Mouse (Mus musculus): ENCODE data around the gene Ablim1. TPM values are rescaled to one million over a fixed set of nuclear protein-coding genes. Genes with fewer than 3 reads are reported as not detected.

Ablim1 gene
- polyA plus RNA-seq, 1 experiment from 2014 or later: 46.9 TPM

GRCm38 (mm10) chr19:57340900-57341742 lies 26.4 kb upstream of the Ablim1 start:
- H3K9me3 ChIP-seq (ENCODE audit: control insufficient read depth, low read length): peaks cover under 1% of the 10 kb centered on the region; the same call in 1 of the 2 replicates
- H3K4me2 ChIP-seq (ENCODE audit: low read length): no peak overlapping the region
- no peak overlapping the region for H3K4me3 ChIP-seq (ENCODE audit: control insufficient read depth in 1 of 2, insufficient read depth in 1 of 2, low read depth in 1 of 2, low read length in 2 of 2)
- peaks cover 2 to 5% of the 10 kb centered on the region in 2 experiments; a peak in 2 of 4 replicates for H3K4me1 ChIP-seq (ENCODE audit: control insufficient read depth in 2 of 2, insufficient read depth in 2 of 2, low read length in 2 of 2)
- no peak overlapping the region for H3K27ac ChIP-seq (replicated peaks in 1 of 2; ENCODE audit: control insufficient read depth in 1 of 2, insufficient read depth in 1 of 2, low read depth in 2 of 2, low read length in 2 of 2)
- 42% methylated on average over 8 of the region's 8 CpGs for whole genome bisulfite sequencing
- no peak for ATAC-seq (ENCODE audit: insufficient number of reproducible peaks, insufficient read depth, low FRiP score, low read depth)
- H3K36me3 ChIP-seq (ENCODE audit: control insufficient read depth, insufficient read depth, low read length): no peaks in the 10 kb centered on the region
- H3K9ac ChIP-seq (ENCODE audit: low read length): no peak overlapping the region
- H3K27me3 ChIP-seq (ENCODE audit: control insufficient read depth, insufficient read depth, low read length): no peaks in the 10 kb centered on the region

GRCm38 (mm10) chr19:57339281-57339864 lies 24.7 kb upstream of the Ablim1 start:
- H3K27me3 ChIP-seq (ENCODE audit: control insufficient read depth, insufficient read depth, low read length): no peaks in the 10 kb centered on the region
- H3K27ac ChIP-seq (replicated peaks in 1 of 2; ENCODE audit: control insufficient read depth in 1 of 2, insufficient read depth in 1 of 2, low read depth in 2 of 2, low read length in 2 of 2): no peak overlapping the region
- no peak for ATAC-seq (ENCODE audit: insufficient number of reproducible peaks, insufficient read depth, low FRiP score, low read depth)
- no peak overlapping the region for H3K9ac ChIP-seq (ENCODE audit: low read length)
- WGBS: 47% methylated on average over 13 of the region's 13 CpGs
- peaks cover 2 to 5% of the 10 kb centered on the region in 2 experiments; a peak in 2 of 4 replicates for H3K4me1 ChIP-seq (ENCODE audit: control insufficient read depth in 2 of 2, insufficient read depth in 2 of 2, low read length in 2 of 2)
- no peaks in the 10 kb centered on the region for H3K36me3 ChIP-seq (ENCODE audit: control insufficient read depth, insufficient read depth, low read length)
- no peak overlapping the region for H3K4me2 ChIP-seq (ENCODE audit: low read length)
- H3K4me3 ChIP-seq (ENCODE audit: control insufficient read depth in 1 of 2, insufficient read depth in 1 of 2, low read depth in 1 of 2, low read length in 2 of 2): no peak overlapping the region
- H3K9me3 ChIP-seq (ENCODE audit: control insufficient read depth, low read length): no peaks in the 10 kb centered on the region

GRCm38 (mm10) chr19:57335135-57335534 lies 20.4 kb upstream of the Ablim1 start:
- Histone ChIP-seq H3K36me3 (ENCODE audit: control insufficient read depth, insufficient read depth, low read length) (no peaks in the 10 kb centered on the region), H3K4me2 (ENCODE audit: low read length) (no peak overlapping the region), H3K4me3 (ENCODE audit: control insufficient read depth in 1 of 2, insufficient read depth in 1 of 2, low read depth in 1 of 2, low read length in 2 of 2) (no peak overlapping the region), H3K4me1 (ENCODE audit: control insufficient read depth in 2 of 2, insufficient read depth in 2 of 2, low read length in 2 of 2) (no peaks in the 10 kb centered on the region; a peak in 1 of 4 replicates), H3K9me3 (ENCODE audit: control insufficient read depth, low read length) (no peaks in the 10 kb centered on the region), H3K27me3 (ENCODE audit: control insufficient read depth, insufficient read depth, low read length) (no peaks in the 10 kb centered on the region), H3K9ac (ENCODE audit: low read length) (no peak overlapping the region), H3K27ac (replicated peaks in 1 of 2; ENCODE audit: control insufficient read depth in 1 of 2, insufficient read depth in 1 of 2, low read depth in 2 of 2, low read length in 2 of 2) (no peak overlapping the region)
- ATAC-seq (ENCODE audit: insufficient number of reproducible peaks, insufficient read depth, low FRiP score, low read depth): no peak
- WGBS: 65% methylated on average over 8 of the region's 8 CpGs

GRCm38 (mm10) chr19:57333356-57333755 lies 18.6 kb upstream of the Ablim1 start:
- no peak for ATAC-seq (ENCODE audit: insufficient number of reproducible peaks, insufficient read depth, low FRiP score, low read depth)
- H3K9ac ChIP-seq (ENCODE audit: low read length): no peak overlapping the region
- no peaks in the 10 kb centered on the region for H3K9me3 ChIP-seq (ENCODE audit: control insufficient read depth, low read length)
- H3K27ac ChIP-seq (replicated peaks in 1 of 2; ENCODE audit: control insufficient read depth in 1 of 2, insufficient read depth in 1 of 2, low read depth in 2 of 2, low read length in 2 of 2): no peak overlapping the region
- no peak overlapping the region for H3K4me3 ChIP-seq (ENCODE audit: control insufficient read depth in 1 of 2, insufficient read depth in 1 of 2, low read depth in 1 of 2, low read length in 2 of 2)
- H3K4me2 ChIP-seq (ENCODE audit: low read length): no peak overlapping the region
- H3K4me1 ChIP-seq (ENCODE audit: control insufficient read depth in 2 of 2, insufficient read depth in 2 of 2, low read length in 2 of 2): no peaks in the 10 kb centered on the region
- 80% methylated on average over 4 of the region's 4 CpGs for WGBS
- H3K27me3 ChIP-seq (ENCODE audit: control insufficient read depth, insufficient read depth, low read length): no peaks in the 10 kb centered on the region
- no peaks in the 10 kb centered on the region for H3K36me3 ChIP-seq (ENCODE audit: control insufficient read depth, insufficient read depth, low read length)

- Histone ChIP-seq H3K36me3 (ENCODE audit: control insufficient read depth, insufficient read depth, low read length) (no peaks in the 10 kb centered on the region), H3K9me3 (ENCODE audit: control insufficient read depth, low read length) (no peaks in the 10 kb centered on the region), H3K4me2 (ENCODE audit: low read length) (no peak overlapping the region), H3K4me1 (ENCODE audit: control insufficient read depth in 2 of 2, insufficient read depth in 2 of 2, low read length in 2 of 2) (no peaks in the 10 kb centered on the region), H3K9ac (ENCODE audit: low read length) (no peak overlapping the region), H3K4me3 (ENCODE audit: control insufficient read depth in 1 of 2, insufficient read depth in 1 of 2, low read depth in 1 of 2, low read length in 2 of 2) (no peak overlapping the region), H3K27me3 (ENCODE audit: control insufficient read depth, insufficient read depth, low read length) (no peaks in the 10 kb centered on the region), H3K27ac (replicated peaks in 1 of 2; ENCODE audit: control insufficient read depth in 1 of 2, insufficient read depth in 1 of 2, low read depth in 2 of 2, low read length in 2 of 2) (no peak overlapping the region)
- 77% methylated on average over 6 of the region's 6 CpGs for WGBS
- no peak for ATAC-seq (ENCODE audit: insufficient number of reproducible peaks, insufficient read depth, low FRiP score, low read depth)
These were observed 16.5 kb upstream of the Ablim1 start for GRCm38 (mm10) chr19:57331237-57331636.

GRCm38 (mm10) chr19:57330309-57330708 lies 15.6 kb upstream of the Ablim1 start:
- Histone ChIP-seq H3K4me2 (ENCODE audit: low read length) (no peak overlapping the region), H3K27ac (replicated peaks in 1 of 2; ENCODE audit: control insufficient read depth in 1 of 2, insufficient read depth in 1 of 2, low read depth in 2 of 2, low read length in 2 of 2) (no peak overlapping the region), H3K4me1 (ENCODE audit: control insufficient read depth in 2 of 2, insufficient read depth in 2 of 2, low read length in 2 of 2) (peaks cover 2 to 3% of the 10 kb centered on the region in 2 experiments; a peak in 1 of 4 replicates), H3K9ac (ENCODE audit: low read length) (no peak overlapping the region), H3K36me3 (ENCODE audit: control insufficient read depth, insufficient read depth, low read length) (no peaks in the 10 kb centered on the region), H3K4me3 (ENCODE audit: control insufficient read depth in 1 of 2, insufficient read depth in 1 of 2, low read depth in 1 of 2, low read length in 2 of 2) (no peak overlapping the region), H3K9me3 (ENCODE audit: control insufficient read depth, low read length) (no peaks in the 10 kb centered on the region), H3K27me3 (ENCODE audit: control insufficient read depth, insufficient read depth, low read length) (no peaks in the 10 kb centered on the region)
- WGBS: 72% methylated on average over 11 of the region's 11 CpGs
- no peak for ATAC-seq (ENCODE audit: insufficient number of reproducible peaks, insufficient read depth, low FRiP score, low read depth)

GRCm38 (mm10) chr19:57328792-57329191 lies 14.1 kb upstream of the Ablim1 start:
- Histone ChIP-seq H3K4me1 (ENCODE audit: control insufficient read depth in 2 of 2, insufficient read depth in 2 of 2, low read length in 2 of 2) (peaks cover 2 to 3% of the 10 kb centered on the region in 2 experiments; a peak in 1 of 4 replicates), H3K4me2 (ENCODE audit: low read length) (peak overlapping the region; percentile 11; the same call in 1 of the 2 replicates), H3K27ac (replicated peaks in 1 of 2; ENCODE audit: control insufficient read depth in 1 of 2, insufficient read depth in 1 of 2, low read depth in 2 of 2, low read length in 2 of 2) (no peak overlapping the region), H3K4me3 (ENCODE audit: control insufficient read depth in 1 of 2, insufficient read depth in 1 of 2, low read depth in 1 of 2, low read length in 2 of 2) (no peak overlapping the region), H3K9ac (ENCODE audit: low read length) (no peak overlapping the region), H3K9me3 (ENCODE audit: control insufficient read depth, low read length) (no peaks in the 10 kb centered on the region), H3K36me3 (ENCODE audit: control insufficient read depth, insufficient read depth, low read length) (no peaks in the 10 kb centered on the region), H3K27me3 (ENCODE audit: control insufficient read depth, insufficient read depth, low read length) (no peaks in the 10 kb centered on the region)
- no peak for ATAC-seq (ENCODE audit: insufficient number of reproducible peaks, insufficient read depth, low FRiP score, low read depth)
- 47% methylated on average over 12 of the region's 12 CpGs for WGBS
